Mouse (Mus musculus) forebrain, embryonic 13.5 days (tissue): ENCODE data around the gene Taar2. TPM values are rescaled to one million over a fixed set of nuclear protein-coding genes. Genes with fewer than 3 reads are reported as not detected.

Experiments
- ATAC-seq: fragments of 200-750 bp; cut with Nextera tagmentation; 2 replicates; pipeline ENCODE4 v1.8.0; 2017
- H3K27ac ChIP-seq: fragments of 300-500 bp; sonication (generic); 2 replicates; pipeline ENCODE4 v1.5.1; 2015; ENCODE audit warnings: inconsistent platforms, mild to moderate bottlenecking, moderate library complexity
- H3K27me3 ChIP-seq: fragments of 300-500 bp; sonication (generic); 2 replicates; pipeline ENCODE4 v1.6.1; 2015; ENCODE audit warnings: mild to moderate bottlenecking, inconsistent platforms
- H3K36me3 ChIP-seq: fragments of 300-500 bp; sonication (generic); 2 replicates; pipeline ENCODE4 v1.6.1; 2015; ENCODE audit warnings: mild to moderate bottlenecking, inconsistent platforms; ENCODE audit not compliant: poor library complexity, severe bottlenecking
- H3K4me1 ChIP-seq: fragments of 300-500 bp; sonication (generic); 2 replicates; pipeline ENCODE4 v1.6.1; 2015; ENCODE audit warnings: inconsistent platforms
- H3K4me2 ChIP-seq: fragments of 300-500 bp; sonication (generic); 2 replicates; pipeline ENCODE4 v1.6.1; 2015; ENCODE audit warnings: inconsistent platforms, mild to moderate bottlenecking, moderate library complexity
- H3K4me3 ChIP-seq: fragments of 300-500 bp; sonication (generic); 2 replicates; pipeline ENCODE4 v1.5.1; 2015; ENCODE audit warnings: mild to moderate bottlenecking, inconsistent platforms
- H3K9ac ChIP-seq: fragments of 300-500 bp; sonication (generic); 2 replicates; pipeline ENCODE4 v1.6.1; 2015; ENCODE audit warnings: mild to moderate bottlenecking, inconsistent platforms
- H3K9me3 ChIP-seq: fragments of 300-500 bp; sonication (generic); replicated peaks from 2 replicates; pipeline ENCODE4 v1.6.1; 2016; ENCODE audit warnings: inconsistent platforms
- WGBS: fragments of 180-500 bp; shearing (Covaris S2); methylation state at CpG from one replicate; pipeline ENCODE4 v1.1.7; 2015; 5-methylcytosine and 5-hydroxymethylcytosine counted together
- polyA plus RNA-seq: library from polyadenylated mRNA; unstranded; fragments of >200 nt; fragmentation: Nextera tagmentation; extraction: Ambion mirVana; gene quantifications from 2 replicates; pipeline ENCODE4 v1.2.1, GENCODE M21; 2015

The Taar2 gene
- polyA plus RNA-seq, 1 experiment from 2014 or later = not detected

- Histone ChIP-seq H3K36me3 (no peaks in the 10 kb centered on the region), H3K27me3 (no peaks in the 10 kb centered on the region), H3K9ac (no peak within 1 kb of the TSS), H3K4me3 (no peak within 1 kb of the TSS), H3K9me3 (no peaks in the 10 kb centered on the region), H3K4me1 (peaks cover 7% of the 10 kb centered on the region; the same call in 1 of the 2 replicates), H3K27ac (no peak within 1 kb of the TSS), H3K4me2 (no peak within 1 kb of the TSS)
- ATAC-seq = no peak
- 92% methylated on average over 16 of the region's 16 CpGs for WGBS
Observed at GRCm38 (mm10) chr10:23949508-23950005, 11.2 kb downstream of the Taar2 start, which contains the start of gene Taar3. Taar3 (plus strand) TSS chr10:23949558.

GRCm38 (mm10) chr10:23951714-23952113 lies 13.3 kb downstream of the Taar2 start:
- ATAC-seq = no peak
- Histone ChIP-seq H3K27me3 (no peaks in the 10 kb centered on the region), H3K36me3 (no peaks in the 10 kb centered on the region), H3K9me3 (no peaks in the 10 kb centered on the region), H3K4me1 (peaks cover 7% of the 10 kb centered on the region; the same call in 1 of the 2 replicates), H3K4me2 (no peak overlapping the region), H3K4me3 (no peak overlapping the region), H3K27ac (no peak overlapping the region), H3K9ac (no peak overlapping the region)
- 82% methylated on average over 6 of the region's 6 CpGs for WGBS

- H3K4me1 ChIP-seq = peaks cover 9% of the 10 kb centered on the region; the same call in 1 of the 2 replicates
- WGBS = 62% methylated on average over 3 of the region's 3 CpGs
- no peaks in the 10 kb centered on the region for H3K36me3 ChIP-seq
- no peak overlapping the region for H3K27ac ChIP-seq
- H3K9me3 ChIP-seq = no peaks in the 10 kb centered on the region
- ATAC-seq = no peak
- no peak overlapping the region for H3K4me3 ChIP-seq
- no peaks in the 10 kb centered on the region for H3K27me3 ChIP-seq
- H3K9ac ChIP-seq = no peak overlapping the region
- H3K4me2 ChIP-seq = no peak overlapping the region
Observed at GRCm38 (mm10) chr10:23959071-23959470, 20.7 kb downstream of the Taar2 start.

GRCm38 (mm10) chr10:23960444-23960915 lies 22.1 kb downstream of the Taar2 start, which contains the start of gene Taar4:
Taar4 (plus strand) TSS chr10:23960494.
- Histone ChIP-seq H3K27me3 (no peaks in the 10 kb centered on the region), H3K9ac (no peak within 1 kb of the TSS), H3K4me1 (peaks cover 6% of the 10 kb centered on the region; the same call in 1 of the 2 replicates), H3K27ac (no peak within 1 kb of the TSS), H3K4me3 (no peak within 1 kb of the TSS), H3K36me3 (no peaks in the 10 kb centered on the region), H3K9me3 (no peaks in the 10 kb centered on the region), H3K4me2 (no peak within 1 kb of the TSS)
- no peak for ATAC-seq
- WGBS = 93% methylated on average over 13 of the region's 13 CpGs

DNA sequence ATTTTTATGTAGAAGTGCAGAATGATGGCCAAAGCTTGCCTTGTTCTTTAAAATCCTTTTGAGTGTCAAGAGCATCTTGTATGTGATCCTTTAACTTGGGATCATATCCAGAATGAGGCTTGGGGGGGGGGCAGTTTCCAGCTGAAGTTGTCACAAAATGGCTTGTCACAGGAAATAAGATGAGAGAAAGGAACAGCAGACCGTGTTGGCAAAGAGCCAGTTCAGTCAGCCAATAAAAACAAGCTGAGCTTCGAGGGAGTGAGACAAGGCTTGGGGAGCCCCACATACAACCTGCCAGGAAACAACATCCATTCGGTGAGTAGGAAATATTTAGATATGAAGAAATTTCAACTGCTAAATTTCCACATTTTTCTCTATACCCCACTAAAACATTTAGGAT lies 25.1 kb downstream of the Taar2 start:
- peak; percentile 50; the same call in 1 of the 2 replicates for ATAC-seq
- H3K27ac ChIP-seq = no peak overlapping the region
- H3K9me3 ChIP-seq = no peaks in the 10 kb centered on the region
- no peak overlapping the region for H3K4me2 ChIP-seq
- H3K4me1 ChIP-seq = peaks cover 6% of the 10 kb centered on the region; the same call in 1 of the 2 replicates
- no peaks in the 10 kb centered on the region for H3K36me3 ChIP-seq
- no peaks in the 10 kb centered on the region for H3K27me3 ChIP-seq
- no peak overlapping the region for H3K4me3 ChIP-seq
- WGBS = 53% methylated on average over 3 of the region's 3 CpGs
- H3K9ac ChIP-seq = no peak overlapping the region

DNA sequence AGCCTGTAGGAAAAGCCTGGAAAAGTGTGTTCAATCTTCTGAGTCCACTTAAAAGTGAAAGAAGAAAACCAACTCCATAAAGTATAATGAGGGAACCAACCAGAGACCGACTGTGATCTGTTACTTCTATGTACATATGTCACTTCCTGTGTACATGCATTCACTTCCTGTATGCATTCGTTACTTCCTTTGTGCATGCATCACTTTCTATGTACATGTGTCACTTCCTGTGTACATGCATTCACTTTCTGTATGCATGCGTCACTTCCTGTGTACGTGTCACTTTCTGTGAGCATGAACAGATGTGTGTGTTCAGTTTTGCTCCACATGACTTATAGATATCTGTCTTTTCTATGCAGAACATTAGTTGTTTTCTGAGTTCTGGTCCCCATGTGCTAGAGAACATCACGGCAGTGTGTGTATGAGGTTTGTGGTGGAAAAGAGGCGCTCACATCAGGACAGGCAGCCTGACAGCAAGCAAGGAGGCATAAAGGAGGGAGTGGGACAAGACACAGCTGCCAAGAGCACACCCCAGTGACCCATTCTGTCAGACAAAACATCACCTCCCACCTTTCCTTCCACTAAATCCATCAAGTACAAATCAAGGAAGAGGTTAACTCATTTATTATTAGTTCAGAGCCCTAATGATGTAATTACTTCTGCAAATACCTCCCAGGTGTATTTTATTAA lies 26.7 kb downstream of the Taar2 start:
- Histone ChIP-seq H3K9ac (no peak overlapping the region), H3K4me3 (no peak overlapping the region), H3K27me3 (no peaks in the 10 kb centered on the region), H3K4me2 (no peak overlapping the region), H3K36me3 (no peaks in the 10 kb centered on the region), H3K27ac (no peak overlapping the region), H3K9me3 (no peaks in the 10 kb centered on the region), H3K4me1 (peaks cover 6% of the 10 kb centered on the region; the same call in 1 of the 2 replicates)
- ATAC-seq = no peak
- WGBS = 94% methylated on average over 6 of the region's 6 CpGs

DNA sequence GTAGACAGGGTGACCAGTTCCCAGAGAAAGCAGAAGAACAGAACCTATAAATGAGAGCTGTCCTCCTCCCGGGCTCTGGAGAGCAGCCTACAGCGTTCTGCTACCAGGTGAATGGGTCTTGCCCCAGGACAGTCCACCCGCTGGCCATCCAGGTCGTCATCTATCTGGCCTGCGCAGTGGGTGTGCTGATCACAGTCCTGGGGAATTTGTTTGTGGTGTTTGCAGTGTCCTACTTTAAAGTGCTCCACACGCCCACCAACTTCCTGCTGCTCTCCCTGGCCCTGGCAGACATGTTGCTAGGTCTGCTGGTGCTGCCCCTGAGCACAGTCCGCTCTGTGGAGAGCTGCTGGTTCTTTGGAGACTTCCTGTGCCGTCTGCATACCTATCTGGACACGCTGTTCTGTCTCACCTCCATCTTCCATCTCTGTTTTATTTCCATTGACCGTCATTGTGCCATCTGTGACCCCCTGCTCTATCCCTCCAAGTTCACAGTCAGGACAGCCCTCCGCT lies 32.3 kb downstream of the Taar2 start, which contains the start of gene Taar5:
Gene Taar5, plus strand, starts transcription at position 51 of the 510 bp plus-strand sequence.
- no peak for ATAC-seq
- 90% methylated on average over 11 of the region's 11 CpGs for WGBS

DNA sequence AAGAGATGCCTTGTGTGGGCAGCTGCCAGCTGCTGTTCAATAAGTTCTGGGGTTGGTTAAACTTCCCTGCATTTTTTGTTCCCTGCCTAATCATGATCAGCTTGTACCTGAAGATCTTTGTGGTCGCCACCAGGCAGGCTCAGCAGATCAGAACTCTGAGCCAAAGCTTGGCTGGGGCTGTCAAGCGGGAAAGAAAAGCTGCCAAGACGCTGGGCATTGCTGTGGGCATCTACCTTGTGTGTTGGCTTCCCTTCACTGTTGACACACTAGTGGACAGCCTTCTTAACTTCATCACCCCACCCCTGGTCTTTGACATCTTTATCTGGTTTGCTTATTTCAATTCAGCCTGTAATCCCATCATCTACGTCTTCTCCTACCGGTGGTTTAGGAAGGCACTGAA lies 32.9 kb downstream of the Taar2 start:
- H3K9ac ChIP-seq = no peak overlapping the region
- H3K36me3 ChIP-seq = no peaks in the 10 kb centered on the region
- no peaks in the 10 kb centered on the region for H3K4me1 ChIP-seq
- 88% methylated on average over 5 of the region's 5 CpGs for WGBS
- no peak overlapping the region for H3K4me3 ChIP-seq
- H3K9me3 ChIP-seq = no peaks in the 10 kb centered on the region
- ATAC-seq = no peak
- no peak overlapping the region for H3K27ac ChIP-seq
- H3K27me3 ChIP-seq = no peaks in the 10 kb centered on the region
- H3K4me2 ChIP-seq = no peak overlapping the region

More for the DNA sequence above, 32.3 kb downstream of the Taar2 start, which contains the start of gene Taar5:
- H3K4me2 ChIP-seq = no peak within 1 kb of the TSS
- H3K27ac ChIP-seq = no peak within 1 kb of the TSS
- no peak within 1 kb of the TSS for H3K9ac ChIP-seq
- no peaks in the 10 kb centered on the region for H3K9me3 ChIP-seq
- H3K36me3 ChIP-seq = no peaks in the 10 kb centered on the region
- H3K27me3 ChIP-seq = no peaks in the 10 kb centered on the region
- no peak within 1 kb of the TSS for H3K4me3 ChIP-seq
- H3K4me1 ChIP-seq = no peaks in the 10 kb centered on the region

GRCm38 (mm10) chr10:23977958-23978357 lies 39.6 kb downstream of the Taar2 start:
- H3K27me3 ChIP-seq = no peaks in the 10 kb centered on the region
- ATAC-seq = no peak
- WGBS = 44% methylated on average over 4 of the region's 4 CpGs
- no peaks in the 10 kb centered on the region for H3K9me3 ChIP-seq
- H3K36me3 ChIP-seq = no peaks in the 10 kb centered on the region
- H3K4me2 ChIP-seq = no peak overlapping the region
- no peak overlapping the region for H3K9ac ChIP-seq
- no peaks in the 10 kb centered on the region for H3K4me1 ChIP-seq
- no peak overlapping the region for H3K4me3 ChIP-seq
- no peak overlapping the region for H3K27ac ChIP-seq

DNA sequence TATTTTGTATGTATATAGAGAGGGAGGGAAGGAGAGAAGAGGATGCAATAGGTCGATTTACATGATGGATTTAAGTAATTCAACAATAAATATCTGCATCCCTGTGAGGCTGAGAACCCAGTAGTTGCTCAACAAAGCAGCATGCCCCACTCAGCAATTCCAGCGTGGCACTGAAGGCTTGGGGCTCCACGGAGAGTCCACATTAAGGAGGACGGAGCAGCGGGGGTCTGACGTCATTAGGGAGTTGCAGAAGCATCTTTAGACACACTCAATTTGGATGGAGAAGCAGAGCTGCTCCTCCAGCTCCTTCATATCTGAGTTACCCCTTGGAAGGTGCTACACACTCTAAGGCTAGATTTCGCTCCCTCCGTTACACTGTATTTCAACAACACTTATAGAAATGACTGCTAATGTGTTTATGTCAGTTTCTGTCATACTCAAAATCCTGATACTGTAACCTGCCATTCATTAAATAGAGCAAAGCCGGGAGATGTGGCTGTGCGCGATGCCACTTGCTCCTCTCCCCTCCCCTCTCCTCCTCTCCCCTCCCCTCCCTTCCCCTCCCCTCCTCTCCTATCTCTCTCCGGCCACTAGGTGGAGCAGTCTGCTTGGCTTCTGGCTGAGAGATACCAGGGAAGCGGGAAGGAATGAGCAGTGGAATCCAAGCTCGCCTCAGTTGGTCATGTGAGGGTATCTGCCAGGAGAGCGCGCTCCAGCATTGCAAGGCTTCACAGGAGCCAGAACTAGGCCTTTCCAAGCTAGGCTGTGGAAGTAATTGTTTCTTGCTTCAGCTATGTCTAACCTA lies 40.7 kb downstream of the Taar2 start:
- Histone ChIP-seq H3K9me3 (no peaks in the 10 kb centered on the region), H3K9ac (no peak overlapping the region), H3K27me3 (no peaks in the 10 kb centered on the region), H3K4me2 (no peak overlapping the region), H3K4me3 (no peak overlapping the region), H3K36me3 (no peaks in the 10 kb centered on the region), H3K27ac (no peak overlapping the region), H3K4me1 (no peaks in the 10 kb centered on the region)
- 44% methylated on average over 16 of the region's 16 CpGs for WGBS
- ATAC-seq = peak; percentile 89

DNA sequence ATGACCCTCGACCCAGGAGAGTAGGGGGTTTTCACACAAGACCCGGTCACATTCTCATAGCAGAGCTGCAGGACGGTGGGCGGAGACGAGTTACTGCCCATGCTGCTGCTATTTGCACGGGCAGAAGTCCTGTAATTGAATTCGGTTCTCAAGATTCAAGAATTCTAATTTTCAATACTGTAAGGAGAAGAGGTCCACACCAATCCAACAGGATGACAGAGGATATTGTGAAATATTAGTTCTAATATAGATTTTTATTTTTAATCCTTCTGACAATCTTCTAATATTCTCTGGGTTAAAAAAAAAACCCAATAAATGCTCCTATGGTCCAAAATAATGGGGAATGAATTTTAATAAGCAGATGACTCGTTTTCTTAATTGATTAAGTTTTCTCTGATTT lies 47.2 kb downstream of the Taar2 start, which contains the start of gene Taar6:
Gene Taar6, minus strand, starts transcription at position 101 of the 400 bp plus-strand sequence.
- H3K4me2 ChIP-seq = no peak within 1 kb of the TSS
- no peaks in the 10 kb centered on the region for H3K9me3 ChIP-seq
- no peak for ATAC-seq
- no peaks in the 10 kb centered on the region for H3K36me3 ChIP-seq
- no peak within 1 kb of the TSS for H3K4me3 ChIP-seq
- H3K27me3 ChIP-seq = no peaks in the 10 kb centered on the region
- no peak within 1 kb of the TSS for H3K27ac ChIP-seq
- no peak within 1 kb of the TSS for H3K9ac ChIP-seq
- no peaks in the 10 kb centered on the region for H3K4me1 ChIP-seq
- WGBS = 85% methylated on average over 8 of the region's 8 CpGs

DNA sequence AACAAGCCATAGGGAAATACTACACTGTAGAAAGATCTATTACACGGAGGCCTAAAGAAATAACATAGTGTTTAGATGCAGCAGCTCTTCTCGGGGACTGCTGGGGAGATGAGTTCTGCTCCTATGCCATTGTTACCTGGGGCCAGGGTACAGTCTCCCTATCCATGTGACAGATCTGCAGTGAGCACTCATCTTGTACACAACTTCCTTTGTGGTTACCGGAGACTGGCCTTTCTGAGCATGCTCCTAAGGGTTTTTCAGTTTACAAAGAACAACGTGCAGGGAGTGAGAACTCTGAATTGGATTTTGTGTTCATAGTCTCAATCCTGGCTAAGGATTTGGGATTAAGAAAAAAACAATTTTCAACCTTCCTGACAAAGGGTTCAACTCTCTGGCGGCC lies 48.0 kb downstream of the Taar2 start:
- no peak overlapping the region for H3K4me3 ChIP-seq
- no peaks in the 10 kb centered on the region for H3K9me3 ChIP-seq
- H3K4me2 ChIP-seq = no peak overlapping the region
- H3K27me3 ChIP-seq = no peaks in the 10 kb centered on the region
- WGBS = 78% methylated on average over 5 of the region's 5 CpGs
- no peaks in the 10 kb centered on the region for H3K4me1 ChIP-seq
- no peak for ATAC-seq
- H3K27ac ChIP-seq = no peak overlapping the region
- H3K36me3 ChIP-seq = no peaks in the 10 kb centered on the region
- H3K9ac ChIP-seq = no peak overlapping the region
